Mouse (Mus musculus): ENCODE data around the gene Armc6.

DNA sequence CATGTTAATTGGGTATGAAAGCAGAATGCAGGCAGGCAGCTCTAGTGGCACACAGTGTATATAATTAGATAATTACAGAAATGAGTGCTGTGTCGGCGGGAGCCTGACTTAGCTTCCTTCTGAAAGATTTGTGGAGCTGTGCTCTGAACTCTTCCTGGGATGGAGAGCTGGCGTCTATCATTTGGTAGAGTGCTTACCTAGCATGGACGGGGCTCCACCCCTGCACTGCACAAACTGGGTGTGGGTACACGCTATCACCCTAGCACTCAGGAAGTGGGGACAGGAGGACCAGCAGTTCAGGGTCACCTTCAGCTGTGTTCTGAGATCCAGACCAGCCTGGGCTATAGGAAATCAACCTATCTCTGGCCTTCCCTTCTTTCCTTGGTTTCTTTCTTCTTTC is 60.9 kb downstream of the Armc6 start:
- TF ChIP-seq CTCF (IDR thresholded peaks at IDR 0.05; ENCODE audit: borderline replicate concordance, extremely low read depth, insufficient read depth, insufficient read length) (no peak), POLR2A (IDR thresholded peaks at IDR 0.05; ENCODE audit: borderline replicate concordance, extremely low read depth, insufficient read depth, insufficient read length, poor library complexity, severe bottlenecking) (no peak)
